Mouse (Mus musculus): ENCODE measurements at regions not wholly inside any gene's neighbourhood (a gene's known extent, or its start where the extent isn't known, plus 50 kb on each side); places are given as distances from the start of the nearest gene placed in this dataset.

DNA sequence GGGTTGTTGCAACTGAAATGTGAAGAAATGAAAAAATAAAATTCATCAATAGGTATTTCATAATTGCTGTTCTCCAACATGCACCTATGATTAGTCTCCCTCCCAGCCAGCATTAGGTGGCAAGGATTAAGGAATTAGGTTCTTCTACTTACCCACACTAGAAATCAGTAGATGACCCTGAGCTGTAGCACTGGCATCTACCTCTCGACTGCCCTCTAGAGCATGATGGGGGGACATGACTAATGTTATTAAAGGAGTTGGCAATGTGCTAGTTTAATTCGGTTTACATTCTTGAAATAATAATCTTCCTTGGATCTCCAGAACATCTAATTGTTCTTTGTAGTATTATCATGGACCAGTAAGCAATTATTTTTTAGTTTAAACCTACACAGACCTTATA lies 370.9 kb downstream of the Dcdc2c start:
- DNase-seq (ENCODE audit: low read depth, low spot score), result no peak

GRCm38 (mm10) chr12:28176016-28176415 lies 376.2 kb downstream of the Dcdc2c start:
- no peak for DNase-seq (ENCODE audit: low read depth, low spot score)

GRCm38 (mm10) chr12:28174078-28174477 lies 378.1 kb downstream of the Dcdc2c start:
- no peak for DNase-seq (ENCODE audit: low read depth, low spot score)

- no peak for DNase-seq (ENCODE audit: low read depth, low spot score)
Measured at GRCm38 (mm10) chr12:28158786-28159185, 393.4 kb downstream of the Dcdc2c start.

GRCm38 (mm10) chr12:28150759-28151158 lies 401.4 kb downstream of the Dcdc2c start:
- DNase-seq (ENCODE audit: low read depth, low spot score), result no peak

DNA sequence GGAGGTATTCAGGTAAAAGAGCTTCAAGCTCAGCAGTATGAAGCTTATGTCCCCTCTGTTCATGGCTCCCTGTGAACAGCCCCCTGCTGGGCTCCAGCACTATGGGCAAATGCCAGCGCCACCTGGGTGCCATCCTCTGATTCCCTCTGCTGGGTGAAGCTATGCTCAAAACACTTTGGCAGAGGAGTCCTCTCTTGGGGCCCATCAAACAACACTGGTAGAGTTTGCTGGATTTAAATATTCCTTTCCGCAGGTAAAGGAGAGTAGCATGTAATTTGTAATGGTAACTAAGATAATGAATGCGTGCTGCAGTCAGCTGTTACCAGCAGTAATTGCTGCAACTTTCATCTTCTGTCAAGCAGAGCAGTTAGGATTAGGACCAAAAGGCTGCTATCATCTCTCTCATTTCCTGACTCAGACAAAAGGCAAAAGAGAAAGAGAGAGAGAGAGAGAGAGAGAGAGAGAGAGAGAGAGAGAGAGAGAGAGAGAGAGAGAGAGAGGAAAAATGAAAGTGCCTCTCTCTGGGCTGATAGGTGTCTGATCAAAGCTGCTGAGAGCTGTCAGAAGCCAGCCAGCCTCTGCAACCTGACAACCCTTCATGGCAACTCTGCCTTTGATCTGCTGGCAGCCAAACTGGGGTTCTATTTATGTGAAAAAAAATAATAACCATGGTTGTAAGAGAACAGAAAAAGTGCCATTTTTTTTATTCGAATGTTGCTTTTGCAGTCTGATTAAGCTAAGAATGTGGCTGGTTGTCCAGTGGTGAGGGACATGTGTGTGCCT lies 416.2 kb downstream of the Dcdc2c start:
- no peak for DNase-seq (ENCODE audit: low read depth, low spot score)

- DNase-seq (ENCODE audit: low read depth, low spot score), result no peak
Measured at GRCm38 (mm10) chr12:28122766-28123165, 429.4 kb downstream of the Dcdc2c start.

DNA sequence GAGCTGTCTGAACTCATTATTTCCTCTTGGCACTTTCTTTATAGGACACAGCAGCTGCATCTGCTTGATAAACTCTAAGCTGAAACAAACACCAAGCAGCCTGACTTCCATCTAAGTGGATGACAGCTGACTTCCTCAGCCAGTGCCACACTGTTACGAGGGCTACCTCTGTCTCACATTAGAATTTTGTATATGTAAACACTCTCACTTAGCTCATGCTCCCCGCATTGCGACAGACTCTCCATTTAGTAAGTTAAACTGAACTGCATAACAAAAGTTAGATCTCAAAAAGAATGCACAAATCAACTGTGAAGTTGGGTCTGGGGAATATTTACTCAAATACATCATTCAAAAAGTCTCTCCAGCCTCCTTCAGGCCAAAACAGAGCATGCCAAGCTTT lies 432.1 kb downstream of the Dcdc2c start:
- no peak for DNase-seq (ENCODE audit: low read depth, low spot score)

DNA sequence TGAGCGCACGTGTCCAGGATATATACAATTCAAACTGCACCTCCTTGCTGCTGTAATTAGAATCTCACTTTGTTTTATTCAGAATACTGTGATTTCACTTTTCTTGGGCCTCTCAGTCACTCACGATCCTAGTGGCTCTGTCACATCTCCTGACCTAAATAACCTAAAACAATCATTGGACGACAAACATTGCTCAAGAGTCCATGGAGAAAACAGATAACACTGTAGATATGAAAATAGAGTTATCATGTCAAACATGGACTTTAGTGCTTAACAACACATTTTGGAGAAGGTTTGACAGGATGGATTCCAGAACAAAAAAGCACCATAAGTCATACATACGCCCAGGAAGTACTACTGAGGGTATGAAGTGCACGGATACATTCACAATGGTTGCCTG lies 461.5 kb downstream of the Dcdc2c start:
- no peak for DNase-seq (ENCODE audit: low read depth, low spot score)

DNA sequence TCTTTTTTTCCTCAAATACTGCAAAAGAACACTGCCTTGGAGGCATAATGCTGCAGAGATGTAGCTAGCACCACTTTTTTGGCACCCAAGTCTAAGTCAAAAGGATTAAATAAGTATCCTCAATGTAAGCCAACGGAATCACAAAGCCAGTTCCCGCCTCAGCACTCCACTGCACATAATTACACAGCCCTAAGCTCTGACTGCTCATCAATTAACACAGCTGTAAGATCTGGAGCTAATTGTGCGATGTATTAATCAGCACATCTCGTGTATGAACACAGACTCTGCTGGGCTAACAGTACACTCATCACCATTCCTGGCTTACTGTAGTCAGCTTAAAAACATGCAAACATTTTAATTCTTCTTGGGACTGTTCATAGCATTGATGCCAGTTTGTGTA lies 466.7 kb downstream of the Dcdc2c start:
- no peak for DNase-seq (ENCODE audit: low read depth, low spot score)

DNA sequence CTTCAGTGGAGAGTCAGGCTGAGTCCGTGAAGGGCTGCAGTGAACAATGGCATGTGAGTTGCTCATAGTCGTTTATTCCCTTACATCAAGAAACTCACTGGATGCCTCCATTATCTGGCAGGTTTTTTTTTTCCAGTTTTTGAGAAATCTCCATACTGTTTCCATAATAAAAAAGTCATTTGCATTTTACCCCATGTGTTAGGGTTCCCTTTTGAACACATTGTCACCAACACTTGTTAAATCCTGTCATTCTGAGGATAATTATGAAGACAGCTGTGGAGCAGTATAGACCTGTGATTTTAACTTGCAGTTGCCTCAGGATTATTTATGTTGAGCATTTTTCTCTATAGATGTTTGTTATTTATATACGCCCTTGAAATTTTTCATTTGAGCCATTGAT lies 475.6 kb downstream of the Dcdc2c start:
- no peak for DNase-seq (ENCODE audit: low read depth, low spot score)

GRCm38 (mm10) chr12:28068584-28068983 lies 483.6 kb downstream of the Dcdc2c start:
- no peak for DNase-seq (ENCODE audit: low read depth, low spot score)

DNA sequence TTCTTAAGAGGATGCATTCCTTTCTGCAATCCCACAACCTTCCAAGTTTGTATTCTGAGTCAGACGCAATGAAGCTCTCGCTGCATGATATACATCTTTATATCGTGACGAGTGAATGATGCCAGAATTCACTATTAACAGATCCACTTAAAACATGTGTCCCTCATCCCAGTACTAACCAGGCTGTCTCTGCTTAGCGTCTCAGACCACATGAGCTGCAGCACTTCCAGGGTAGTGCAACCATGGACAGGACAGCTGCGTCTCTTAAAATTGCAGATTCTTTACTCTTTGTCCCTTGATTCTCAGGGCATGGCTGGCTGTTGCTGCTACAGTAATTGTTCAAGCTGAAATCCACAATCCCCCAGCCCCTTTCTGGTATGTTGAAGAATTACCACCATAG lies 491.9 kb downstream of the Dcdc2c start:
- no peak for DNase-seq (ENCODE audit: low read depth, low spot score)

DNA sequence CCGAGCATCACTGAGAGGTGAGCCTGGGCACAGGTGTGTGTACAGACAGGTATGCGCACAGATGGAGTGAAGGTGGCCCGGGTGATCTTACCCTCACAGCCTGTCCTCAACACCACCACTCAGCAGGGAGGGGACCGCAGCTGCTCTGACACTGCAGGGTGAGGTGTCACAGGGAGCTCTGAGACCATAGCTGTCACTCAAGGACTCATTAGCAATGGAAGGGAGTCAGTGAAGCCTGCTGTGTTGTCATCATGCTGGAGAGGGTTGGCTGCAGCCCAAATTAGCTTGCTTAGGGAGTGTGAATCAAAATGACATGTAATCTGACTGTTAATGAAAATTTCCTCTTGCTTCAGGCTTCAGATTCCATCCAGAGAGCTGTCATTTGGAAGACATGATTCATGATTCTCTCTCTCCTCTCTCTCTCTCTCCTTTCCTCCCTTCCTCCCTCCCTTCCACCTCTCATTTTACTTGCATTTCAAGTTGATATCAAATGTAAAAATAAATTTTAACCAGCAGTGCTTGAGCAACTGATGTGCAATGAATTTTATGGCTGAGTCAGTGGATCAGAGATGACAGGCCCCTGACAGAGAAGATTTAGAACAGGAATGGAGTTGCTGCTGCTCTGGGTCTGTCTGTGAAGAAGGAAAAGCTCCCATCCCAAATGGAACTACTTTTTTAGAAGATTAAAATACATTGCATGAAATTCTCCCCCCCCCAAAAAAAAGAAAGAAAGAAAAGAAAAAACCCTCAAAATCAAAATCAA lies 496.5 kb downstream of the Dcdc2c start:
- DNase-seq (ENCODE audit: low read depth, low spot score), result no peak

DNA sequence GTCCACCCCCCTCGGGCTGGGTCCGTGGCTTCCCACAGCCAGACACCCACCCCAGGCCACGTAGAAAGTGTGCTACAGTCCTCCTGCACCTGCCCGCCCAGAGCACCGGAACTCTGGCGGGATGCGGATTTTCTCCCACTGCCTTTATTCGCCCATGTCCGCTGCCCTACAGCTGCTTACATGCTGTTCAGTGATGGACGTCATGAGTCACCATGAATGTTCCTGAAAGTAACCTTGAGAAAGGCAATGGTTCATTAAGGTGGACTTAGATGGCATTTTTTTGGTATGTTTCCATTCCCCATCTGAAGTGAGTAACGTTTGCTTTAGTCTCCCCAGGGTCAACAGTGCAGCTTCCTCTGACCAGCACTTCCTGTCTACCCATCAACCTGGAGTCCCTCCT lies 497.8 kb downstream of the Dcdc2c start:
- DNase-seq (ENCODE audit: low read depth, low spot score), result no peak

DNA sequence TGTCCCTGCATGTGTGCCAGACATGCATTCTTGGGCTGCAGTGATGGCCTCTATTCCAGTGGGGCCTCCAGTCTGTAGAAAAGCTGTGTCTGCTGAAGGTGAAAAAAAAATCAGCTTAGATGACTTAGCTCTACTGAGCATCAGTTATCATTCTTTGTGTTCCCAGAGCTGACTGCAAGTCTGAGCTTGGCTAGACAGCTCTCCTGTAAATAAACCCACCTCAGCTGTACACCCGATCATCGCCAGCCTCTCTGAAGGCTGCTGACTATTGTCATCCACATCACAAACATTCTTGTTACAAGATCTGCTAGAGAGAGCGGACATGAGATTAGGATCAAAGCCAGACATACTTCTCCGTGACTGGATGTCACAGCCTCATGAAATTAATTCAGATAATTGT lies 504.2 kb downstream of the Dcdc2c start:
- no peak for DNase-seq (ENCODE audit: low read depth, low spot score)

DNA sequence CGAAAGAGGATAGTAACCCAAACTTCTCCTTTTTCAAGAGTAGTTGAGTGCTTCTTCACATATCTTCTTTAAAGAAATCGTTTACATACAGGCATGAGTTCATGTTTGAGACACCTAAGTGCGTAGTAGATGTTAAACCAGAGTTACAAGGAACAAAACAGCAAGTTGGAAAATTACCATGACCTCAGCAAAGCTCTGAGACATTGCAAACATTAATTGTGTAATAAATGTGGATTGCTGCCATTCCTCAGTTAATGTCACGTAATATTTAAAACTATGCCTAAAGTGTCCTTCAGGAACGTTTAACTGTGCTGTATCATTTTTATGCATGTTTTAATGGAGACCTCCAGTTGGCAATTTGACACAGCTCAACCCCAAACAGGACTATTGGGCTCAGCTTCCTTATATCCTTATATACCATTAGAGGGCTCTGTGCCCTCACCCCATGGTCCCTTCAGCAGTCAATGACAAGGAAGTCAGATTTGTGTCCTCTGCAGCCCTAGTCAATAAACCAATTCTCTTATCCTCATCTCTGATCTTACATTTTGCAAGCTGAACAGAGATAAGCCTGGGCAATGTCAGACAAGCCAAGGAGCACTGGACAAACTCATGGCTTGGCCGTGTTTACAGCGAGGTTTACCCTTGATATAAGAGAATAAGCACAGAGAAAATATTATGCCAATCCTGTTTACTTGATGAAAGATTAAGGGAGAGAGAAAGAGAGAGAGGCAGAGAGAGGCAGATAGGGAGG lies 513.9 kb downstream of the Dcdc2c start:
- DNase-seq (ENCODE audit: low read depth, low spot score), result no peak

GRCm38 (mm10) chr12:27999170-27999569 lies 553.0 kb downstream of the Dcdc2c start:
- DNase-seq (ENCODE audit: low read depth, low spot score), result no peak

- DNase-seq (ENCODE audit: low read depth, low spot score), result no peak
Measured at GRCm38 (mm10) chr12:27992152-27992551, 560.0 kb downstream of the Dcdc2c start.

DNA sequence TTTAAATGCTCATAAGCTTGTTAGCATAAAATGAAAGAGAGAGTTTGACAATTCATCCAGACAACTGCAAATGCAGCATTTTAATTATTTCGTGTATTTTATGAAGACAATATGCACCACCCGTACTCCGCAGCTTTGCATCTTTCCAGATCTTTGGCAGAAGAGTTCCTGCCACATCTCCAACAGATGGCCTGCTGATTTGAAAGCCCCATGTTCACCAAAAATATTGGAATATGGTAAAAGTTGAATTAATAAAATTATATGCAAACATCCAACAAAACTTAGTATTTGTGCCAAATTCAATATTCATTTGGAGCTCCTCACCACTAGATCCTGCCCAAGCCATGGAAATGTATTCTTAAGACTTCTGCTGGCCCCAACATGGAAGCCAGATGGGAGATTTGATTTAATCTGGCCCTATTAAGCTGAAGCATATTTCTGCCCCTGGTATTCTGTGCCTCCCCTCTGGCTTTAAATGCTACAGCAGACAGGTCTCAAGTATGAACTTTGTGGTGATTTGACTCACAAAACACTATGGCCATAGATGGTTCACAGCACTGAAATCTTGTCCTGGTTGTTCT lies 567.8 kb downstream of the Dcdc2c start:
- DNase-seq (ENCODE audit: low read depth, low spot score), result no peak

DNA sequence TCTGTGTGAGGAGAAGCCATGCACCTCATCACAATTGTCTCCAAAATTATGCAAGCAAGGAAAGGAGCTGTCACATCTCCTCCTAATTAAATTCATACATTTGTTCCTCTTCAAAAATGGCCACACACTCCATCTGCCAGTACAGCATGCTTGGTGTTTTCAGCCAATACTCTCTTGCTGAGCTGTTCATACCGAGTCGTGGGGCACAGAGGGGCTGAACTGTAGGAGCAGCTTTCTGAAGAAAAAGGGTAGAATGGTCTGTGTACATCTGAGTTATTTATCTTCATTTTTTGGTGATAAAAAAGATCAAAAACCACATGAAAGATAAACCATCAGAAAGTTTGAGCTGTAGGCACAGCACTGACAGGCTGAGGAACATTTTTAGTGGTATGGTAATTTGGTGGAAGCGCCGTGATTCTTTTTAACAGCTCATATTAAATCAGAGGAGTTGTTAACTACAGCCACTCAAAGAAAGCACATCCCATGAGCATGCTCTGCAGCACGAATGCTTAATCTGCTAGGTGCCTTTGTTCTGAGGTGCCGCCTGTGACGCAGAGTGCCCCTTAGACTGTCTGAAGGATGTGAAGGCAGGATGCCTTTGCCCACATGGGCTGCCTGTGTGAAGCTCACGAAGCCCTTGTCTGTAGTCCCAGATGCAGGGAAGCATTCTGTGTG lies 573.8 kb downstream of the Dcdc2c start:
- DNase-seq (ENCODE audit: low read depth, low spot score), result no peak
